Mouse (Mus musculus) heart, adult 2 months (tissue): ENCODE measurements around the gene Cdk2ap2. TPM values are rescaled to one million over a fixed set of nuclear protein-coding genes. Genes with fewer than 3 reads are reported as not detected.

Source experiments
- DNase-seq, 2 experiments: peaks; one replicate each; pipeline ENCODE4 v3.0.0; 2021
- H3K27ac ChIP-seq: fragments of 200-600 bp; 2 replicates; pipeline ENCODE4 v1.8.1; 2022
- H3K27me3 ChIP-seq: fragments of 200-500 bp; 2 replicates; pipeline ENCODE4 v1.6.1; 2012; ENCODE audit warnings: mild to moderate bottlenecking, low read length, inconsistent platforms, mixed read lengths; ENCODE audit not compliant: control insufficient read depth, insufficient read depth
- H3K36me3 ChIP-seq: fragments of 200-500 bp; 2 replicates; pipeline ENCODE4 v1.6.1; 2012; ENCODE audit warnings: low read length, inconsistent platforms; ENCODE audit not compliant: control insufficient read depth, insufficient read depth
- H3K4me1 ChIP-seq: fragments of 200-500 bp; 2 replicates; pipeline ENCODE4 v1.6.1; 2011; ENCODE audit warnings: low read length; ENCODE audit not compliant: control insufficient read depth, insufficient read depth
- H3K4me3 ChIP-seq: fragments of 200-600 bp; 2 replicates; pipeline ENCODE4 v1.8.1; 2022
- H3K79me2 ChIP-seq: fragments of 200-500 bp; replicated peaks from 2 replicates; pipeline ENCODE4 v1.6.1; 2012; ENCODE audit warnings: mild to moderate bottlenecking, inconsistent platforms, low read length, moderate library complexity, mixed read lengths; ENCODE audit not compliant: control insufficient read depth, insufficient read depth
- H3K9ac ChIP-seq: fragments of 200-500 bp; 2 replicates; pipeline ENCODE4 v1.6.1; 2012; ENCODE audit warnings: low read depth, mild to moderate bottlenecking, control low read depth, inconsistent platforms, low read length, mixed read lengths
- CTCF ChIP-seq: fragments of 200-600 bp; IDR thresholded peaks from 2 replicates; pipeline ENCODE4 v1.8.1; 2022; ENCODE audit warnings: antibody characterized with exemption, mild to moderate bottlenecking, moderate library complexity
- EP300 ChIP-seq: fragments of 200-500 bp; IDR thresholded peaks from 2 replicates; pipeline ENCODE4 v1.6.1; 2011; ENCODE audit warnings: low read depth, low read length, control low read depth; ENCODE audit not compliant: insufficient read depth
- POLR2A ChIP-seq: fragments of 200-500 bp; IDR thresholded peaks from 2 replicates; pipeline ENCODE4 v1.6.1; 2011; ENCODE audit warnings: mild to moderate bottlenecking, low read depth, low read length, control low read depth; ENCODE audit not compliant: insufficient read depth
- WGBS: fragments of 180-500 bp; shearing (Covaris S2); methylation state at CpG from one replicate; pipeline ENCODE4 v1.1.7; 2018; 5-methylcytosine and 5-hydroxymethylcytosine counted together
- intact Hi-C: fragments of 180-260 bp; cut with DNase I; formaldehyde crosslinking; loops from one replicate; pipeline ENCODE4 v1.15.1; 2025
- polyA plus RNA-seq: library from polyadenylated mRNA; depleted of rRNA; stranded (reverse); fragments of >200 nt; gene quantifications from 2 replicates; pipeline ENCODE4 v1.2.3, GENCODE M21; 2012
- total RNA-seq, 2 experiments: library from RNA; stranded (reverse); gene quantifications; 2 replicates each; pipeline ENCODE4 v1.2.3; 2021

The Cdk2ap2 gene
- total and polyA plus RNA-seq, 3 experiments = 39.9 to 85.3 (median 43.2) TPM

GRCm38 (mm10) chr19:4103792-4104191 is 6.8 kb downstream of the Cdk2ap2 start:
- Histone ChIP-seq H3K79me2 (no peaks in the 10 kb centered on the region), H3K27me3 (no peaks in the 10 kb centered on the region), H3K9ac (no peak overlapping the region), H3K4me1 (peaks cover 1% of the 10 kb centered on the region), H3K36me3 (no peaks in the 10 kb centered on the region), H3K4me3 (no peak overlapping the region), H3K27ac (no peak overlapping the region)
- intact Hi-C loops = no loop called here
- TF ChIP-seq CTCF = no peak
- TF ChIP-seq EP300 = no peak
- DNase-seq = no peak
- 52% methylated on average over 3 of the region's 3 CpGs for WGBS

GRCm38 (mm10) chr19:4104675-4105194 is 7.8 kb downstream of the Cdk2ap2 start:
- H3K4me3 ChIP-seq = no peak overlapping the region
- no peaks in the 10 kb centered on the region for H3K36me3 ChIP-seq
- DNase-seq = no peak
- H3K79me2 ChIP-seq = no peaks in the 10 kb centered on the region
- H3K4me1 ChIP-seq = no peaks in the 10 kb centered on the region; the same call in 1 of the 2 replicates
- intact Hi-C loops = no loop called here
- H3K9ac ChIP-seq = no peak overlapping the region
- TF ChIP-seq EP300 (no peak), POLR2A (no peak), CTCF (no peak)
- WGBS = 92% methylated on average over 16 of the region's 16 CpGs
- H3K27ac ChIP-seq = no peak overlapping the region
- no peaks in the 10 kb centered on the region for H3K27me3 ChIP-seq

DNA sequence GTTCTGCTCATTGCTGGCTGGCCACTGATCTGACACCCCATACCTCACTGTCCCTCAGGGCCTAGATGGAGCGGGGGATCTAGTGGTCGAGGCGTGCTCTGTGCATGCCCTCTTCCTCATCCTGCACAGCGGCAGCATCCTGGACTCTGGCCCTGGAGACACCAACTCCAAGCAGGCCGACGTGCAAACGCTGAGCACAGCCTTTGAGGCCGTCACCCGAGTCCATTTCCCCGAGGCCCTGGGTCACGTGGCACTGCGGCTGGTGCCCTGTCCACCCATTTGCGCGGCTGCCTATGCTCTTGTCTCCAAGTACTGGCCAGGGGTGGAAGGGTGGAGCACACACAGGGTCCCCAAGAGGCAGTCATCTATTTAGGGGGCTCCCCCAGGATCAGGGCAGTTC is 9.7 kb downstream of the Cdk2ap2 start:
- no peaks in the 10 kb centered on the region for H3K36me3 ChIP-seq
- 90% methylated on average over 14 of the region's 14 CpGs for WGBS

GRCm38 (mm10) chr19:4108535-4108934 is 11.6 kb downstream of the Cdk2ap2 start:
- no peak overlapping the region for H3K9ac ChIP-seq
- TF ChIP-seq EP300 (no peak), POLR2A (no peak), CTCF (no peak)
- intact Hi-C loops = no loop called here
- no peaks in the 10 kb centered on the region for H3K36me3 ChIP-seq
- DNase-seq = no peak
- peaks cover 9% of the 10 kb centered on the region for H3K4me1 ChIP-seq
- 88% methylated on average over 9 of the region's 9 CpGs for WGBS
- no peak overlapping the region for H3K4me3 ChIP-seq
- no peaks in the 10 kb centered on the region for H3K79me2 ChIP-seq
- no peak overlapping the region for H3K27ac ChIP-seq
- H3K27me3 ChIP-seq = no peaks in the 10 kb centered on the region

More for the DNA sequence above, 9.7 kb downstream of the Cdk2ap2 start:
- TF ChIP-seq EP300 (no peak), POLR2A (no peak), CTCF (no peak)
- intact Hi-C loops = no loop called here
- no peaks in the 10 kb centered on the region for H3K27me3 ChIP-seq
- no peak overlapping the region for H3K4me3 ChIP-seq
- no peak overlapping the region for H3K27ac ChIP-seq
- no peaks in the 10 kb centered on the region for H3K79me2 ChIP-seq
- no peaks in the 10 kb centered on the region for H3K4me1 ChIP-seq
- no peak overlapping the region for H3K9ac ChIP-seq
- no peak for DNase-seq

DNA sequence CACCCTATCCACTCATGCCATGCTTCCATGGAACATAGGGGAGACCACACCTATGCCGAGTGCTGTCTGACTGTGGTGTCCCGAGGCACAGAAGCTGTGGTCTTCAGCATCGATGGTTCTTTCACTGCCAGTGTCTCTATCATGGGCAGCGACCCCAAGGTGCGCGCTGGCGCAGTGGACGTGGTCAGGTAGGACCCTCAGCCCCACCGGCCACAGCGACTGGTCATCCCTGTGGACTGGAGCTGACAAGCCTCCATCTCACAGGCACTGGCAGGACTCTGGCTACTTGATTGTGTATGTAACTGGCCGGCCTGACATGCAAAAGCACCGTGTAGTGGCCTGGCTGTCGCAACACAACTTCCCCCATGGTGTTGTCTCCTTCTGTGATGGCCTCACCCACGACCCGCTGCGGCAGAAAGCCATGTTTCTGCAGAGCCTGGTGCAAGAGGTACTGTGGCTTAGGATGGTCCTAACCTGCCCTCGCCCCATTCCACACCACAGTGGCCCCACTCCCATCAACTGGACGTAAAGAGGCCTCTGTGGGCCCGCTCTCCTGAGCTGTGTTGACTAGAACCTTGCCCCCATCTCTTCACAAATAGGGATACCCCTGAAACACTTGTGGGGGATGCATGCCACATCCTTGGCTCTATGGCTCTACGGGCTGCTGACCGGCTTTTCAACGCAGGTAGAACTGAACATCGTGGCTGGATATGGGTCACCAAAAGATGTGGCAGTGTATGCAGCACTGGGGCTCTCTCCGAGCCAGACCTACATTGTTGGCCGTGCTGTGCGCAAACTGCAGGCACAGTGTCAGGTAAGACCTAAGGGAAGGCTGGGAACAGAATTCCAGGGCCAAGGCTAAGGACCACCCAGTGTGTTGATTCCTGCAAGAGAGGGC is 15.3 kb downstream of the Cdk2ap2 start:
- Histone ChIP-seq H3K27me3 (no peaks in the 10 kb centered on the region), H3K4me3 (no peak overlapping the region), H3K9ac (no peak overlapping the region), H3K36me3 (no peaks in the 10 kb centered on the region), H3K79me2 (no peaks in the 10 kb centered on the region), H3K4me1 (peaks cover 10% of the 10 kb centered on the region), H3K27ac (no peak overlapping the region; the same call in 1 of the 2 replicates)
- 95% methylated on average over 26 of the region's 26 CpGs for WGBS
- DNase-seq = no peak
- intact Hi-C loops = no loop called here
- no peak for TF ChIP-seq EP300
- TF ChIP-seq POLR2A = no peak
- TF ChIP-seq CTCF = no peak

- peak; percentile 83 for DNase-seq
- no peaks in the 10 kb centered on the region for H3K79me2 ChIP-seq
- intact Hi-C loops = no loop called here
- peak overlapping the region; percentile 61 for H3K27ac ChIP-seq
- H3K27me3 ChIP-seq = no peaks in the 10 kb centered on the region
- H3K4me1 ChIP-seq = peaks cover 10% of the 10 kb centered on the region
- no peak overlapping the region for H3K4me3 ChIP-seq
- no peaks in the 10 kb centered on the region for H3K36me3 ChIP-seq
- WGBS = 23% methylated on average over 13 of the region's 13 CpGs
- H3K9ac ChIP-seq = peak overlapping the region; percentile 42
- TF ChIP-seq EP300 = 0 out of 2 replicates have a peak, but pooled peaks have one; percentile 22
- no peak for TF ChIP-seq POLR2A
Measured at GRCm38 (mm10) chr19:4113186-4113805, 16.3 kb downstream of the Cdk2ap2 start.
